Mouse (Mus musculus) neutrophil, adult 59 days (primary cell): ENCODE results near the gene Apool. TPM values are rescaled to one million over a fixed set of nuclear protein-coding genes. Genes with fewer than 3 reads are reported as not detected.

Experiments used
- total RNA-seq, 2 experiments: library from RNA; stranded (reverse); gene quantifications; 1 replicate in 1 of 2; 2 replicates in 1 of 2; pipeline ENCODE4 v1.2.4; 2023

The Apool gene
- 1 to 10 TPM; 7.3 to 8.0 TPM for total RNA-seq

DNA sequence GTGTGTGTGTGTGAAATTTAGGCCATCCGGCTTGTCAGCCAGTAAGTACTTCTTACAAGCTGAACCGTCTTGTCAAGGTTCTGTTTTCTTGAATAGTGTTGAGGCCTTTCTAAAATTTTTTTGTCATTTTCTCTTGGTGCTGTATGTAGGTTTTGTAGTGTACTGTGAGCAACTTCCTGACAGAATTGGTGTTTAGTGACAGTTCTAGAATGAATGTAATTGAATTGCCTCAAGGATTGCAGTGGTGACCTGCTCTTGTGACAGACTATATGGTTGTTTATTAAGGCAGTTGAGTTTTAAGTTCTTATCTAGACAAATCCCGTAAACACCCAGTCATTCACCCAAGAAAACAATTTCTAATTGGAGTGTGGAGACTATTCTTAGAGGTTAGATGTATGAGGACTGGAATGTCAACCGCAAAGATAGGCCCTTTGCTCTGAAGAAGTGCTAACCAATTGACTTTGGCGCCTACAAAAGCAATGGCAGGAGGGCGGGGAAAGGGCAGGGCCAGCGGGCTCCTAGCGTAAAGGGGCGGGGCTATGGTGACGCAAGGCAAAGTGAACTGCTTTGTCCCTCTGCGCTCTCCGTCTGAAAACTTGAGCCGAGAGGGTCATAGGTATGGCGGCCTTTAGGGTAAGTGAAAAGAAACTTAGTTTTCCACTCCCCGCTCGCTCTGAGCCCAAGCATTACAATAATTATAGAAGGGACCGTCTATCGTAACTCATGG is at the start of gene Apool:
Gene Apool (plus strand): TSS at position 531 of the 727 bp plus-strand sequence.

DNA sequence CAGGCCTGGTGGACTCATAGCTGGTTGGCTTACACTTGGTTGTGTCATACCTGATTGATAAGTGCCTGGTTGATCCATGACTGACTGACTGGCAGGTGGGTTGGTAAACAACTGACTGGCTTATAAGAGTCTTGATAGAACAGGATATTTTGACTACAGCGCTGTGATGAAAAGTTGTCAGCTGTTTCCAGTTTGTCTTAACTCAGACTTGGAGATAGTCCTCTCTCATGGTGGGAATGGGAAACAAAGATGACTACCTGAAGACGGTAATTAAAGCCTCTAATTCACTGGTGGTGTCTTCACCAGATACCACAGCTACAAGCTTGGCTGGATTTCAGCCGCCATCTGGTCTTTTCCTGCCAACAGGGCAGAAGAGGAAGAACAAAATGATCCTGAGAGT is 95.5 kb downstream of the Apool start, which contains the start of gene Satl1:
Gene Satl1 (minus strand): TSS at position 101 of the 400 bp plus-strand sequence.

Other genes with a start within 250 kb of the Apool start
- not detected for gene 4933403O08Rik, start 72.3 kb upstream of the Apool start, total RNA-seq
- gene Satl1, start 95.4 kb downstream of the Apool start, total RNA-seq, result not detected
- not detected for gene 2010106E10Rik, start 183.9 kb downstream of the Apool start, total RNA-seq